Mouse (Mus musculus): ENCODE measurements around the gene Hnrnpul1. TPM values are rescaled to one million over a fixed set of nuclear protein-coding genes. Genes with fewer than 3 reads are reported as not detected.

Hnrnpul1 gene
- polyA plus RNA-seq, 1 experiment from 2014 or later, result 33.9 TPM

DNA sequence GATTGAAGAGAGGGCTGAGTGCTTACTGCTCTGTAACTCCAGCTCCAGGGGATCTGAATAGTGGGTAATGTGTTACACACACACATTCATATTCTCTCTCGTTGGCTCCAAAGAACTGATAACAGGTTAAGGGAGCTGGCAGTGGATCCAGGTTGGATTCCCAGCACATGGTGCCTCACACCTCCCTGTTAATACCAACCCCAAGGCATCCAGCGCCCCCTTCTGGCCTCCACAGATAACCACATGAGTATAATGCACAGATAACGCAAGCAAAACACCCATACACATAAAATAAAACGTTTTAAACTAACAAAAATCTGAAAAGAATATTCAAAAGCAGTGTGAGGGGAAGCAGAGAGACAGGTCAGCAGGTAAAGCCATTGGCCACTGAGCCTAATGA, 82.1 kb downstream of the Hnrnpul1 start:
- Histone ChIP-seq H3K9me3 (ENCODE audit: control insufficient read depth, low read length) (no peaks in the 10 kb centered on the region), H3K36me3 (ENCODE audit: control insufficient read depth, insufficient read depth, low read length) (no peaks in the 10 kb centered on the region), H3K27me3 (replicated peaks; ENCODE audit: control insufficient read depth, insufficient read depth, low read length) (peaks cover 24% of the 10 kb centered on the region), H3K4me2 (ENCODE audit: low read depth, low read length) (no peak overlapping the region), H3K4me3 (ENCODE audit: low read length) (no peak overlapping the region), H3K27ac (ENCODE audit: low read length) (no peak overlapping the region), H3K4me1 (ENCODE audit: control insufficient read depth, insufficient read depth, low read length) (peaks cover 7% of the 10 kb centered on the region; the same call in 1 of the 2 replicates), H3K9ac (ENCODE audit: low read depth, low read length) (no peak overlapping the region)
- WGBS, result 55% methylated on average over 4 of the region's 4 CpGs
- ATAC-seq, result no peak

DNA sequence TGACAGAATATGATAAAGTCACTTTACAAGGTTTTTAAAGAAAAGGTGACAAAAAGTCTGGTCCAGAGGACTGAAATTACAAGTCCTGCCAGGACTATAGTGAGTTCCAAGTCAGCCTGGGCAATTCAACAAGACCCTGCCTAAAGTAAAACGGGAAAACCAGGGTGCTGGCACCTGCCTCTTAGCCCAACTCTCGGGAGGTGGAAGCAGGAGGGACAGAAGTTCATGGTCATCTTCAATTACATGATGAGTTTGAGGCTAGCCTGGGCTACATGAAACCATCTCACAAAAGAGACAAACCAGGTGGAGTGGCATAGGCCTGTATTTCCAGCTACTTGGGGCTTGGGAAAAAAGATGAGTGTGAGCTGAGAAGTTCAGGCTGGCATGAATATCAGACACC, 82.9 kb downstream of the Hnrnpul1 start:
- ATAC-seq, result no peak
- H3K4me2 ChIP-seq (ENCODE audit: low read depth, low read length), result no peak overlapping the region
- H3K4me1 ChIP-seq (ENCODE audit: control insufficient read depth, insufficient read depth, low read length), result peaks cover 7% of the 10 kb centered on the region; the same call in 1 of the 2 replicates
- H3K27me3 ChIP-seq (replicated peaks; ENCODE audit: control insufficient read depth, insufficient read depth, low read length), result peaks cover 24% of the 10 kb centered on the region
- WGBS, result 66% methylated on average over 2 of the region's 2 CpGs
- H3K36me3 ChIP-seq (ENCODE audit: control insufficient read depth, insufficient read depth, low read length), result 0 out of 2 replicates have a peak, but pooled peaks cover 6% of the 10 kb centered on the region
- no peaks in the 10 kb centered on the region for H3K9me3 ChIP-seq (ENCODE audit: control insufficient read depth, low read length)
- no peak overlapping the region for H3K4me3 ChIP-seq (ENCODE audit: low read length)
- H3K9ac ChIP-seq (ENCODE audit: low read depth, low read length), result no peak overlapping the region
- no peak overlapping the region for H3K27ac ChIP-seq (ENCODE audit: low read length)

Other genes starting within 250 kb of the Hnrnpul1 start
- not detected in 2 replicates for gene Ceacam2, start 214.9 kb downstream of the Hnrnpul1 start, polyA plus RNA-seq (2015; fragmentation: Nextera tagmentation; extraction: Ambion mirVana)
- gene Erich4, start 138.9 kb downstream of the Hnrnpul1 start, polyA plus RNA-seq (2015; fragmentation: Nextera tagmentation; extraction: Ambion mirVana), result 31.8 and 43.6 TPM in 2 replicates
- gene Dmac2, start 135.3 kb downstream of the Hnrnpul1 start, polyA plus RNA-seq (2015; fragmentation: Nextera tagmentation; extraction: Ambion mirVana), result 41.8 and 43.4 TPM in 2 replicates
- gene B3gnt8, start 128.1 kb downstream of the Hnrnpul1 start, polyA plus RNA-seq (2015; fragmentation: Nextera tagmentation; extraction: Ambion mirVana), result 6.8 and 7.5 TPM in 2 replicates
- 49.3 and 50.9 TPM in 2 replicates for gene Bckdha, start 95.8 kb downstream of the Hnrnpul1 start, polyA plus RNA-seq (2015; fragmentation: Nextera tagmentation; extraction: Ambion mirVana)
- gene Exosc5, start 95.6 kb downstream of the Hnrnpul1 start, polyA plus RNA-seq (2015; fragmentation: Nextera tagmentation; extraction: Ambion mirVana), result 82.6 and 87.2 TPM in 2 replicates
- 1.6 and 2.1 TPM in 2 replicates for gene Tmem91, start 79.6 kb downstream of the Hnrnpul1 start, polyA plus RNA-seq (2015; fragmentation: Nextera tagmentation; extraction: Ambion mirVana)
- gene B9d2, start 74.0 kb downstream of the Hnrnpul1 start, polyA plus RNA-seq (2015; fragmentation: Nextera tagmentation; extraction: Ambion mirVana), result 21.4 and 22.5 TPM in 2 replicates
- gene Tgfb1, start 67.8 kb downstream of the Hnrnpul1 start, polyA plus RNA-seq (2015; fragmentation: Nextera tagmentation; extraction: Ambion mirVana), result 1.4 and 1.8 TPM in 2 replicates
- 21.6 and 22.0 TPM in 2 replicates for gene Ccdc97, start 35.7 kb downstream of the Hnrnpul1 start, polyA plus RNA-seq (2015; fragmentation: Nextera tagmentation; extraction: Ambion mirVana)
- 48.8 and 58.1 TPM in 2 replicates for gene Axl, start 33.9 kb upstream of the Hnrnpul1 start, polyA plus RNA-seq (2015; fragmentation: Nextera tagmentation; extraction: Ambion mirVana)
- 39.1 and 41.3 TPM in 2 replicates for gene Cyp2s1, start 62.2 kb upstream of the Hnrnpul1 start, polyA plus RNA-seq (2015; fragmentation: Nextera tagmentation; extraction: Ambion mirVana)
- gene Cyp2b10, start 142.9 kb upstream of the Hnrnpul1 start, polyA plus RNA-seq (2015; fragmentation: Nextera tagmentation; extraction: Ambion mirVana), result not detected in 2 replicates